Mouse (Mus musculus) MEL (cell line): ENCODE results near the gene Tex35. TPM values are rescaled to one million over a fixed set of nuclear protein-coding genes. Genes with fewer than 3 reads are reported as not detected.

Experiments used
- DNase-seq: peaks from one replicate; pipeline ENCODE4 v3.0.0; 2011; ENCODE audit warnings: low read depth, low spot score
- H3K27ac ChIP-seq: 2 replicates; pipeline ENCODE4 v1.5.1; 2012; ENCODE audit warnings: low read depth, mild to moderate bottlenecking, control low read depth, low read length, moderate library complexity; ENCODE audit not compliant: control insufficient read depth
- H3K27me3 ChIP-seq, 2 experiments: fragments of 150-350 bp in 1 of 2; sonication (generic) in 1 of 2; 2 replicates each; pipeline ENCODE4 v1.6.1; 2012; ENCODE audit warnings: low read length in 2 of 2, mild to moderate bottlenecking in 2 of 2, improper control_type of control experiment in 1 of 2, moderate library complexity in 1 of 2; ENCODE audit not compliant: insufficient read depth in 2 of 2, control insufficient read depth in 1 of 2
- H3K36me3 ChIP-seq, 2 experiments: 2 replicates each; pipeline ENCODE4 v1.6.1; 2012 to 2014; ENCODE audit warnings: low read length in 2 of 2, improper control_type of control experiment in 1 of 2, inconsistent platforms in 1 of 2, mild to moderate bottlenecking in 1 of 2; ENCODE audit not compliant: insufficient read depth in 2 of 2, control insufficient read depth in 1 of 2
- H3K4me1 ChIP-seq, 2 experiments: fragments of 150-350 bp in 1 of 2; sonication (generic) in 1 of 2; 2 replicates each; pipeline ENCODE4 v1.6.1; 2012; ENCODE audit warnings: low read length in 2 of 2, improper control_type of control experiment in 1 of 2, mild to moderate bottlenecking in 1 of 2; ENCODE audit not compliant: insufficient read depth in 2 of 2, control insufficient read depth in 1 of 2
- H3K4me3 ChIP-seq, 2 experiments: fragments of 150-350 bp in 1 of 2; sonication (generic) in 1 of 2; 2 replicates each; pipeline ENCODE4 v1.5.1; 2012; ENCODE audit warnings: low read depth in 2 of 2, low read length in 2 of 2, mild to moderate bottlenecking in 2 of 2, moderate library complexity in 2 of 2, control low read depth in 1 of 2, improper control_type of control experiment in 1 of 2; ENCODE audit not compliant: control insufficient read depth in 1 of 2, insufficient read depth in 1 of 2
- H3K79me2 ChIP-seq: 2 replicates; pipeline ENCODE4 v1.6.1; 2012; ENCODE audit warnings: mild to moderate bottlenecking, low read length, moderate library complexity; ENCODE audit not compliant: control insufficient read depth, poor library complexity, insufficient read depth
- H3K9ac ChIP-seq: 2 replicates; pipeline ENCODE4 v1.6.1; 2012; ENCODE audit warnings: low read depth, mild to moderate bottlenecking, control low read depth, low read length, moderate library complexity; ENCODE audit not compliant: control insufficient read depth, poor library complexity, severe bottlenecking
- H3K9me3 ChIP-seq: fragments of 150-350 bp; sonication (generic); replicated peaks from 2 replicates; pipeline ENCODE4 v1.6.1; 2012; ENCODE audit warnings: mild to moderate bottlenecking, low read length, improper control_type of control experiment, moderate library complexity; ENCODE audit not compliant: insufficient read depth
- BHLHE40 ChIP-seq: IDR thresholded peaks from 2 replicates; pipeline ENCODE4 v1.6.1; 2012; ENCODE audit warnings: low read depth, mild to moderate bottlenecking, inconsistent platforms, low read length, improper control_type of control experiment, borderline replicate concordance
- CHD1 ChIP-seq: IDR thresholded peaks from 2 replicates; pipeline ENCODE4 v1.6.1; 2012; ENCODE audit warnings: low read depth, mild to moderate bottlenecking, inconsistent platforms, low read length, improper control_type of control experiment
- CHD2 ChIP-seq: IDR thresholded peaks from 2 replicates; pipeline ENCODE4 v1.6.1; 2011; ENCODE audit warnings: low read length, improper control_type of control experiment
- CTCF ChIP-seq, 3 experiments: IDR thresholded peaks in 2 of 3; conservative IDR thresholded peaks in 1 of 3; 2 replicates each; pipeline ENCODE4 v1.5.1; 2011 to 2012; ENCODE audit warnings: low read length in 3 of 3, low read depth in 2 of 3, mild to moderate bottlenecking in 2 of 3, improper control_type of control experiment in 1 of 3, inconsistent platforms in 1 of 3, mixed read lengths in 1 of 3, moderate library complexity in 1 of 3; ENCODE audit not compliant: control insufficient read depth in 1 of 3, insufficient read depth in 1 of 3, poor library complexity in 1 of 3, severe bottlenecking in 1 of 3
- E2F4 ChIP-seq: IDR thresholded peaks from 2 replicates; pipeline ENCODE4 v1.6.1; 2011; ENCODE audit warnings: low read depth, low read length, improper control_type of control experiment, borderline replicate concordance
- EP300 ChIP-seq, 2 experiments: IDR thresholded peaks; 2 replicates each; pipeline ENCODE4 v1.6.1; 2011; ENCODE audit warnings: improper control_type of control experiment in 2 of 2, low read length in 2 of 2, low read depth in 1 of 2, mild to moderate bottlenecking in 1 of 2
- ETS1 ChIP-seq: IDR thresholded peaks from 2 replicates; pipeline ENCODE4 v1.6.1; 2012; ENCODE audit warnings: low read depth, mild to moderate bottlenecking, inconsistent platforms, low read length, improper control_type of control experiment, moderate library complexity
- GABPA ChIP-seq: IDR thresholded peaks from 2 replicates; pipeline ENCODE4 v1.6.1; 2012; ENCODE audit warnings: low read depth, mild to moderate bottlenecking, inconsistent platforms, low read length, improper control_type of control experiment, moderate library complexity
- HCFC1 ChIP-seq: IDR thresholded peaks from 2 replicates; pipeline ENCODE4 v1.6.1; 2012; ENCODE audit warnings: low read depth, mild to moderate bottlenecking, inconsistent platforms, low read length, improper control_type of control experiment, moderate library complexity
- JUND ChIP-seq: IDR thresholded peaks from 2 replicates; pipeline ENCODE4 v1.6.1; 2011; ENCODE audit warnings: low read depth, mild to moderate bottlenecking, improper control_type of control experiment, low read length
- MAFK ChIP-seq: IDR thresholded peaks from 2 replicates; pipeline ENCODE4 v1.6.1; 2011; ENCODE audit warnings: low read depth, mild to moderate bottlenecking, low read length, improper control_type of control experiment, borderline replicate concordance
- MAX ChIP-seq: IDR thresholded peaks from 2 replicates; pipeline ENCODE4 v1.6.1; 2011; ENCODE audit warnings: low read length, improper control_type of control experiment
- MAZ ChIP-seq: IDR thresholded peaks from 2 replicates; pipeline ENCODE4 v1.6.1; 2012; ENCODE audit warnings: low read depth, mild to moderate bottlenecking, inconsistent platforms, low read length, improper control_type of control experiment
- MXI1 ChIP-seq: IDR thresholded peaks from 2 replicates; pipeline ENCODE4 v1.6.1; 2011; ENCODE audit warnings: mild to moderate bottlenecking, low read depth, low read length, improper control_type of control experiment
- NELFE ChIP-seq: IDR thresholded peaks from 2 replicates; pipeline ENCODE4 v1.6.1; 2011; ENCODE audit warnings: low read depth, low read length, improper control_type of control experiment
- NRF1 ChIP-seq: IDR thresholded peaks from 2 replicates; pipeline ENCODE4 v1.6.1; 2014; ENCODE audit warnings: low read depth, mild to moderate bottlenecking, inconsistent platforms, low read length, improper control_type of control experiment, moderate library complexity; ENCODE audit not compliant: poor library complexity, insufficient read depth, severe bottlenecking
- POLR2A ChIP-seq, 2 experiments: IDR thresholded peaks; 2 replicates each; pipeline ENCODE4 v1.6.1; 2011 to 2012; ENCODE audit warnings: low read length in 2 of 2, mild to moderate bottlenecking in 2 of 2, control low read depth in 1 of 2, improper control_type of control experiment in 1 of 2, low read depth in 1 of 2, moderate library complexity in 1 of 2; ENCODE audit not compliant: control insufficient read depth in 1 of 2, insufficient read depth in 1 of 2, poor library complexity in 1 of 2
- POLR2AphosphoS2 ChIP-seq: IDR thresholded peaks from 2 replicates; pipeline ENCODE4 v1.6.1; 2011; ENCODE audit warnings: low read length, improper control_type of control experiment
- RAD21 ChIP-seq: IDR thresholded peaks from 2 replicates; pipeline ENCODE4 v1.6.1; 2011; ENCODE audit warnings: mild to moderate bottlenecking, low read depth, low read length, improper control_type of control experiment
- RCOR1 ChIP-seq: IDR thresholded peaks from 2 replicates; pipeline ENCODE4 v1.6.1; 2012; ENCODE audit warnings: low read depth, mild to moderate bottlenecking, inconsistent platforms, low read length, improper control_type of control experiment
- SMC3 ChIP-seq: IDR thresholded peaks from 2 replicates; pipeline ENCODE4 v1.6.1; 2011; ENCODE audit warnings: low read depth, low read length, improper control_type of control experiment
- TAL1 ChIP-seq: IDR thresholded peaks from 2 replicates; pipeline ENCODE4 v1.6.1; 2012; ENCODE audit warnings: mild to moderate bottlenecking, inconsistent platforms, low read length, moderate library complexity, mixed read lengths
- TBP ChIP-seq: IDR thresholded peaks from 2 replicates; pipeline ENCODE4 v1.8.0; 2011; ENCODE audit warnings: low read depth, low read length, improper control_type of control experiment
- USF2 ChIP-seq, 2 experiments: IDR thresholded peaks; 2 replicates each; pipeline ENCODE4 v1.6.1; 2011 to 2012; ENCODE audit warnings: improper control_type of control experiment in 2 of 2, low read length in 2 of 2, borderline replicate concordance in 1 of 2, inconsistent platforms in 1 of 2, low read depth in 1 of 2, mild to moderate bottlenecking in 1 of 2; ENCODE audit not compliant: insufficient read depth in 1 of 2
- ZC3H11A ChIP-seq: IDR thresholded peaks from 2 replicates; pipeline ENCODE4 v1.6.1; 2012; ENCODE audit warnings: low read depth, mild to moderate bottlenecking, inconsistent platforms, low read length, improper control_type of control experiment
- ZKSCAN1 ChIP-seq: IDR thresholded peaks from 2 replicates; pipeline ENCODE4 v1.6.1; 2012; ENCODE audit warnings: low read depth, mild to moderate bottlenecking, inconsistent platforms, low read length, improper control_type of control experiment, moderate library complexity
- ZMIZ1 ChIP-seq: IDR thresholded peaks from 2 replicates; pipeline ENCODE4 v1.6.1; 2012; ENCODE audit warnings: low read depth, mild to moderate bottlenecking, inconsistent platforms, low read length, improper control_type of control experiment, moderate library complexity
- polyA plus RNA-seq, 2 experiments: library from polyadenylated mRNA; stranded (reverse) in 1 of 2; unstranded in 1 of 2; fragments of >175 nt in 1 of 2; fragments of >200 nt in 1 of 2; gene quantifications; 2 replicates each; pipeline versions ENCODE4 v1.2.1 to v1.2.4; 2012; ENCODE audit warnings: low replicate concordance in 2 of 2, low read depth in 1 of 2; ENCODE audit not compliant: insufficient read length in 2 of 2, insufficient read depth in 1 of 2, missing spikeins in 1 of 2
- total RNA-seq: library from RNA; depleted of rRNA; stranded (reverse); fragments of 300-350 nt; gene quantifications from 2 replicates; pipeline ENCODE4 v1.2.3, GENCODE M21; 2012

The Tex35 gene
- total and polyA plus RNA-seq, 3 experiments, result not detected

GRCm38 (mm10) chr1:157119168-157119567, 10.7 kb upstream of the Tex35 start:
- H3K27ac ChIP-seq, result no peak overlapping the region
- no peaks in the 10 kb centered on the region for H3K9me3 ChIP-seq
- TF ChIP-seq RCOR1 (no peak), NELFE (no peak), TBP (no peak), CHD2 (no peak), GABPA (no peak), MAFK (no peak), JUND (no peak), USF2 (IDR thresholded peaks at IDR 0.05; ENCODE audit: borderline replicate concordance in 1 of 2, insufficient read depth in 1 of 2, low read depth in 1 of 2, low read length in 2 of 2) (no peak), ZKSCAN1 (no peak), ZC3H11A (no peak), MAZ (no peak), ZMIZ1 (no peak), POLR2AphosphoS2 (no peak), EP300 (IDR thresholded peaks at IDR 0.05; ENCODE audit: low read depth in 1 of 2, low read length in 2 of 2) (no peak), SMC3 (no peak), MXI1 (no peak), POLR2A (IDR thresholded peaks at IDR 0.05; ENCODE audit: control insufficient read depth in 1 of 2, insufficient read depth in 1 of 2, low read depth in 1 of 2, low read length in 2 of 2, poor library complexity in 1 of 2) (no peak), MAX (no peak)
- TF ChIP-seq, all 39 proteins: peak for 0
- H3K27me3 ChIP-seq, result no peaks in the 10 kb centered on the region
- H3K9ac ChIP-seq, result no peak overlapping the region
- no peaks in the 10 kb centered on the region for H3K36me3 ChIP-seq
- H3K79me2 ChIP-seq, result no peaks in the 10 kb centered on the region
- H3K4me1 ChIP-seq, result no peaks in the 10 kb centered on the region
- no peak for DNase-seq
- H3K4me3 ChIP-seq, result no peak overlapping the region

- Histone ChIP-seq H3K4me1 (no peaks in the 10 kb centered on the region), H3K36me3 (no peaks in the 10 kb centered on the region), H3K4me3 (no peak overlapping the region), H3K79me2 (no peaks in the 10 kb centered on the region), H3K27me3 (no peaks in the 10 kb centered on the region), H3K9ac (no peak overlapping the region), H3K27ac (no peak overlapping the region), H3K9me3 (no peaks in the 10 kb centered on the region)
- DNase-seq, result no peak
- TF ChIP-seq ZKSCAN1, result no peak
- no peak for TF ChIP-seq NRF1
- TF ChIP-seq RCOR1, result no peak
- TF ChIP-seq HCFC1, result no peak
- no peak for TF ChIP-seq RAD21
- TF ChIP-seq BHLHE40, result no peak
- TF ChIP-seq CTCF (IDR thresholded peaks at IDR 0.05 in 2 of 3, conservative IDR thresholded peaks at IDR 0.05 in 1 of 3; ENCODE audit: control insufficient read depth in 1 of 3, insufficient read depth in 1 of 3, low read depth in 2 of 3, low read length in 3 of 3, poor library complexity in 1 of 3, severe bottlenecking in 1 of 3), result no peak
- no peak for TF ChIP-seq TAL1
- TF ChIP-seq TBP, result no peak
- TF ChIP-seq E2F4, result no peak
- no peak for TF ChIP-seq CHD1
- no peak for TF ChIP-seq ETS1
- no peak for TF ChIP-seq NELFE
Observed at GRCm38 (mm10) chr1:157117440-157117839, 9.0 kb upstream of the Tex35 start.
